Mouse (Mus musculus) mouse embryonic stem cell (cell line): ENCODE data around the gene Siah2.

Experiments used
- in situ Hi-C, 2 experiments: fragments of 300-500 bp; cut with MboI; formaldehyde crosslinking; loops; 1 replicate in 1 of 2; 3 replicates in 1 of 2; pipeline ENCODE4 v1.14.3; 2019 to 2020; ENCODE audit warnings: low sequenced_read_pairs in 2 of 2, low pct_unique_long_range_greater_than_20kb in 1 of 2, mixed read lengths in 1 of 2; ENCODE audit not compliant: unreplicated experiment in 1 of 2

The Siah2 gene

DNA sequence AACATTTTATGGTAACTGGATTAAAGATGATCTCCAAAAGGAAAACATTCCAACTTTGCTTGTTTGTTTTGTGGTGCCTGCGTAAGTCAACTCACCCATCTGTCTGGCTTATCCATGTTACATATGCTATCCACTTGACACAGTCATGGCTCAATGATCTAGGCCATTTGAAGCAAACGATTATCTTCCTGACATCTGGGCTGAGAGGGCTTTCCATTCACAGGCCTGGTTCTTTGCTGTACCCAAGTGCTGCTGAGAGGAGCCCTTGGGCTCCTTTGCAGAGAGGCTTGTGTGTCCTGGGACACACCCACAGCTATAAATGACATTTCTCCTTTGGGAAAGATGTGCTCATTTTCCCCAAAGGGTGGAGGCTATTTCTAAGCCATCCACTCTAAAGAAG lies 13.3 kb downstream of the Siah2 start:
- in situ Hi-C loops: no loop called here

DNA sequence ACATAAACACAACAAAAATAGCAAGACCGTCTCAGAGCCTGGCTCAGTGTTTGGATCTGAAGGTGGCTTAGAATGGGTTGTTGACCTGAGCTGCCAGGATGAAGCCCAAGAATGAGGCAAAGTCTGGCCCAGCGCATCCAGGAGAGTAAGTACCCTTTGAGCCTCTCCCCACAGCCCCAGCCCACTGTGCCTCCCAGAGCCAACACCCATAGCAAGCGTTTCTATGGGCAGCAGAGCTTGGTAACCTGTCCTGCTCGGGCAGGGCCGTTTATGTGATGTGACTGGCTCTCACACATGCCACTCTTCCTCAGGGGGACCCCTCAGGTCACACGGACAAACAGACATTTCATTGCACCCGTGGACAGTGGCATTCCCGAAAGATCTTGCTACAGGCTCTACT lies 13.8 kb downstream of the Siah2 start:
- in situ Hi-C loops: no loop called here

DNA sequence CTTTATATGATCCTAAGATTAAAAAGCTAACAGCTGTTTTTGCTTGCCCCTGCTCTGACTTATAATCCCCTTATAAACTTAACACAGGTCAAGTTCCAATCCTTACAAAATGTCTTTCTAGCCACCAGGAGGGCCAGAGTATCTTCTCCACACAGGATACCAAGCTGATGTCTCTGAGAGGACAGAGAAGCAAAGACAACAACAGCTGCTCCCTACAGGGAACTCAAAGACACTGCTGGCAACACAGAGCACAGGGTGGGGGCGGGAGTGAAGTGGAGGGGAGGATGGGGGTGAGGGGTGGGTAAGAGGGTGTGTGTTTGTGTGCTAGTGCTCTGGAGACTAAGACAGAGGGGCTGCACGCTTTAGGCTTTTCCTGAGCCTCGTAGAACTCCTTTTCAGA lies 14.6 kb downstream of the Siah2 start:
- in situ Hi-C loops: no loop called here

DNA sequence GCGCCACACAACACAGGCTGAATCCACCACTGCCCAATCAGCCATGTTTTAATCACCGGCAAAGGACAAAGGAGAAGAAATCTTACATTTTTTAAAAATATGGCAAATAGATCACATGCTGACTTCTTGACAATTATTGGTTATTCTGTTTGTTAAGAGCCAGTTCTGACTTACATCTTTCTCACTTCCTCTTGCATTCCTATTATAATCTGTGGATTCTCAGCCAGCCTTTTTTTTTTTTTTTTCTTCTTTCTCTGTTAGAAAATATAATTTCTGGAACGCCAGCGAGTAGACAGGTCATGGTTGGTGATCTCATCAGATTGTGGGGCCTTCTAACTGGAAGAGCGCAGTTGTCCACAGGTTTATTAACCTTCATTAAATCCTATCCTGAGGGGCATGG lies 18.9 kb downstream of the Siah2 start:
- in situ Hi-C loops: no loop called here

DNA sequence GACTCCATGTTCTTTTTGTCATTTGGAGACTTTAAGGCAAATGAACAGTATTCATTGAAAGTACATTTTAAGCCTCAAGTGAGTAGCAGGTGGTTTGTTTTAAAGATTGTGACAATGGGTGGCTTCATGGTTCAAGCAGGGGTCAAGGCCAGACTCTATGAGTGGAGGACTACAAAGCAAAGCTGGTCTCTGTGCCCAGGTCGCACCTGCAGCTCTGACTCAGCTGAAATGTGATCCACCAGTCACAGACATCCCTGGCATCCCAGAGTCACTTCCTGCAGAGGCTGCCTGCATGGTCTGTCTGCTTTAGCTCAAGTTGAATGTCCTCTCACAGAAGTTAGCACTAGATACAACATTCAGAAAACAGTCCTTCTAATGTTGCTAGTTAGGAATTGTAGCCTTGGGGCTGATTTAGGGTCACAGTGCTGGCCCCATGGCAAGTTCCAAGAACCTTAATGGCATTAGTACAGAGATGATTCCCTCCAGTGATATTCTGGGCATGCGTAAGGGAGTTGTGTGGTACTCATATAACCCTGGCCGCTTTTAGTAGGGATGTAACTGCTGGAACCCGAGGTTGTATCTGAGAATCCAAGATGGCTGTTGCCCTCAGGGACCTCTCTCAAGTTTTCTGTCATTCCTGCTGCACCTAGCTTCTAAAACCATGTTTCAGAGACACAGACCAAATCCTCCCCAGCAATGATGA lies 19.6 kb downstream of the Siah2 start:
- in situ Hi-C loops: no loop called here

DNA sequence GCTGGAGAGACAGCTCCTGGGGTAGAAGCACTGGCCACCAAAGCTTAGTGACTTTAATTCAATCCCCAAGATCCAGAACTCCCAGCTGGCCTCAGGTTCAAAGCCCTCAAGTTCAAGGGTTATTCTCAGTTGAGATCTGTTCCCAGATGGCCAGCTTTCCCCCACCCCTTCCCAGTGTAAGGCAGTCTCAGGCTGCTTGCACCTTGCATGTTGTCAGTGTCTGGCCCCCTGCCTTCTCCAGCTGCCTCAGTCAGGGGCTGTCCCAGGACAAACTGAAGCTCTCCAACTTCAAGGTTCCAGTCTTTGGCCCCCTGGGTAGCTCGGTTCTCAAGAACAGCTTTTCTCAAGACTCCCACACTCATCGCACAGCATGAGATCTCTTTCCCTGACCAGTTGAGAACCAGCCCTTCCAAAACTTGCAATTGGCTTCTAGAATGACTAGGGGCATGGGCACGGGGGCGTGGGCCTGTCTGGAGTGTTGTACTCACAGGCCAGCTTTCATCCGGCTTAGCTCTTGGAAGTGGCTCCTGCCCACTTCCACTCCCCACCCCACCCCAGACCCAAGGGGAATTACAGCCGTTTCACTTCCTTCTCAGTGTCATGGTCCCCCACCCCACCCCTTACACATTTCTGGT lies 20.5 kb downstream of the Siah2 start:
- in situ Hi-C loops: no loop called here

DNA sequence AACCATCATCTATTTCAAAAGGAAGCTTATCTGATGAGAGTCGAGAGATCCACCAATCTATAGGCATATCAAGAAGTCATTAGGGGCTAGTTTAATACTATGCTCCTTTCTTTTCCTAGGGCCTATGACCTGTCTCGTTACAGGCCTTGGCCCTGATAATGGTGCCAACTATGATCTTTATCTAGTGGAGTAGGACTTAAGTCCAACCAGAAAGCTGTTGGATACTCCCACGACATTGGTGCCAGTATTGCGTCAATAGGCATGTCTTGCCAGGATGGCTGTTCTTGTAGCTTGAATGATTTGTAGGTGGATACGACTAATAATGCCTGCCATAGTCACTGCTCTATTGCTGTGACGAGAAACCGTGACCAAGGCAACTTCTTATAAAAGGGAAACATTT lies 28.2 kb downstream of the Siah2 start:
- in situ Hi-C loops: no loop called here

DNA sequence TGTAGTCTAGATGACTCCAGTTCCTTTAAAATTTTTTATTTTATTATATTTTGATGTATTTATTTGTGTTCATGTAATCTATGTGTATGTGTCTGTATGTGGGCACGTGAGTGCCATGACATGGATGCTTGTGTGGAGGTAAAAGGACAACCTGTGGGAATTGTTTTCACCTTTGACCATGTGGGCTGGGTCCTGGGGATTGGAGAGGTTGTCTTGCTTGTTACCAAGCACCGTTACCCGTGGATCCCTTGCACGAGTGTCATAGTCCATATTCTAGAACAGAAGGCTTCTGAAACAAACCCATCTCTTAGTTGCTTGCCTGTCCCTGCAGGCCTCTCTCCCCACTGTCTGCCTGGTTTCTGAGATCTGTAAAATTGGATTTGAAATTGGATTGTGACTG lies 31.6 kb downstream of the Siah2 start:
- in situ Hi-C loops: no loop called here

DNA sequence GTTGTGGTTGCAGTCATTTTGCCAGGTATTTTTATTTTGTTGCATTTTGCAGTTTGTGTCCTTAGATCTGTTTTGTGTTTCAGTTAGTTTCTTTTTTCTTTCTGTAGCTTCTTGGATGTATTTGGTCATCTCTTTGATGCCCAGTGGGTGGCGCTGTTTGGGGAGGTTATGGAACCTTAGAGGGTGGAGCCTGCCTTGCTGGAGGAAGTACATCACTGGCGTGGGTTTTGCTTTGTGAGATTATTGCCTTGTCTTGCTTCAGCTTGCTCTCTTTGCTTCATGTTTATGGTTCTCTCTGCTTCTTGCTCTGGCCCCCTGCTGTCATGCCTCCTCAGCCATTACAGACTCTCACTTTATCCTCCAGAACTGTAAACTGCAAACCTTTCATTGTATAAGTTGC lies 34.8 kb downstream of the Siah2 start:
- in situ Hi-C loops: loop anchor here in 1 of 2 experiments (10.0 kb wide), 2 partner anchors 57 to 127 kb away; no protein-coding TSS in a partner anchor

DNA sequence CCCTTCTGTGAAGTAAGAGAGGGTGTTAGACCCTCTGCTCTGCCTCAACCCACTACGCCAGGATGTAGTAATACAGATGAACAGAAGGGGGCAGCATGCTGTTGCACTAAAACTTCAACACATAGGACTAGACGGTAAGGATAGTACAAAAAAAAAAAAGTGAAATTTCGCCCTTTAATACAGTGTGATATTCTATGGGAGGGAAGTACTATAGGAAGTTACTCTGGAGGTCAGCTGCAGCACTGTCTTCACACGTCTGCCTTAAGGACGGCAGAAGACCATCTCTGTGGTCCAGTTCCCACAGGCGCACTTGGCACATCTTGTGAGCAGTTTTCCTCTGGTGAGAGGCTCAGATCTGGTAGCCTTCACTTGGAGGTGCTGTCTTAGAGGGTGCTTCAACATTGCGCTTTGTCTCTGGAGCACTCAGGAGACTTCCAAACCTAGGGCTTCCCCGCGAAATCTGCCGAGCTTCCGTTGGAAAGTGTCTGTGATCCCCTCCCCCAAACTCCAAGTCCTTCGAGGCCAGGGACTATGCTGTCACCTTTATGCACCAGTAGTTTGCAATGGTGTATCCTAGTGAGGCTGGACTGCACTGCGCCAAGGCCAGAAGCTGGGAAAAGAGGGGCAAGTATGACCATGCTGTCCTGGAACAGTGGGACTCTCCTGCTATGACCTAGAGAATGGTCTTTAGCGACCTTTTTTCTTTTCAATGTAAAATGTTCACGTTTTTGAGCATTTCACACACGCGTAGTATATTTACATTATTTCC lies 36.7 kb downstream of the Siah2 start:
- in situ Hi-C loops: loop anchor here in 1 of 2 experiments (10.0 kb wide), 2 partner anchors 59 to 129 kb away; no protein-coding TSS in a partner anchor

DNA sequence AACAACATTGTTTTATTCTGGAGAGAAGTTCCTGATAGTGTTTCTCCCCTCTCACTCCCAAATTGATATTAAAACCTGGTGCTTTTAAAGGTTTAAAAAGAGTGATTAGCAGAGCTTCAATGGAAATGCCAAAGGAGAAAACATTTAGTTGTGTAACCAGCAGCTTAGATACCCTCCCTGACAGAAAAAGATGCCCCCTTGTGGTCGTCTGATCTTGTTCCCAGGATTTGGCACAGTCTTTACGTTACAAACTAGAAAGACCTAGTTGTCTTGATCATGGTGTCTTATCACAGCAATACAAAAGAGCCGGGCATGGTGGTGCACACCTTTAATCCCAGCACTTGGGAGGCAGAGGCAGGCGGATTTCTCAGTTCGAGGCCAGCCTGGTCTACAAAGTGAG lies 38.3 kb downstream of the Siah2 start:
- in situ Hi-C loops: loop anchor here in 1 of 2 experiments (10.0 kb wide), 2 partner anchors 61 to 131 kb away; no protein-coding TSS in a partner anchor

DNA sequence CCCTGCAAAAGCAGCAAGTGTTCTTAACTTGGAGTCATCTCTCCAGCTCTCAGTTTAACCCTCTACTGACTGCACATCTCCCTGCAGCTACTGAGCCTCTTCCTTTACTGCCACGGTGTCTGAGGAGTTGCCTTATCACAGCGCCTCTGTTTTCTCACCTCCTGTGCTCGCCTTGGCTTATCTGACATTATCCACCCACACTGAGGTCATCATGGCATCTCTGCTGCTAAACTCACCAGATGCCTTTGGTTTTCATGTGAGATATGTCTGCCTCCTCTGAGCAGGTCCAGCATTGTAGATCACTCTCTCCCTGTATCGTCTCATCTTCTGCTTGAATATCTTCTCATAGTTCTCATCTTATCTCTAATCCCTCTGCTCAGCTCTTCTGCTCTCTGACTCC lies 41.9 kb downstream of the Siah2 start:
- in situ Hi-C loops: loop anchor here in 1 of 2 experiments (10.0 kb wide), 2 partner anchors 64 to 134 kb away; no protein-coding TSS in a partner anchor

DNA sequence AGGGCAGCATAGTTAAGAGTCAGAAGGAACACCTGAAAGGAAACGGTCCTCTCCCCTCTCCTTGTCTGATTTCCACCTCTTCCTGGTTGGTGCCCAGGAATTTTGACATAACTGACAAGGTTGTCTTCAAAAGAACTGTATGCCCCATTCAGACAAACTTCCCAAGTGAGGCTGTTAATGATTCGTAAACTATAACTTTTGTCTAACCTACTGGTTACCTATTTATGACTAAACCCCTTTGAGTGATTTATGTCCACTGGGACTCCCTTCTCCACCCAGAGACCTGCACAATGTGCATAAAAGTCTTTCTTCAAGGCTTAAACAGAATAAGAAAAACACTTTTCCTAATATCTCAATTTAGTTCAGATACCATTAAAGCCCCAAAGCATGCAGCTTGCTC lies 45.0 kb downstream of the Siah2 start:
- in situ Hi-C loops: loop anchor here in 1 of 2 experiments (10.0 kb wide), 1 partner anchor 132 kb away; no protein-coding TSS in a partner anchor

DNA sequence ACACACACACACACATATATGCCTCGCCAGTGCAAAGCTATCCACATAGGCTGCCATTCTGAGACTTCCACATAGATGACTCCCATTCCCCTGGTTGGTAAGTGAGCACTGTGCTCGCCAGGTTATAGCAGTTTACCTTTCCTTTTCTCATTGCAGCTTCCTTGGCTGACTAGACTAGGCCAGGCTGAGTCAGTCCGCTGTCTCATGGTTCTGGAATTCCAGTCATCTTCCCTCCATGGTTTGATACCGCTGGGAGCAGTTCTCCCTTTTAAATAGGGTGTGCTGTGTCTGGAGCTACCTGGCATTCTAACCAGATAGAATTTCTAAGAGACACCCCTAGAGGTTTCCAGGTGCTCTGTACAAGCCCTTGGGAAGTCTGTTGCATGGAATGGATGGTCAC lies 46.0 kb downstream of the Siah2 start:
- in situ Hi-C loops: loop anchor here in 1 of 2 experiments (10.0 kb wide), 1 partner anchor 131 kb away; no protein-coding TSS in a partner anchor

DNA sequence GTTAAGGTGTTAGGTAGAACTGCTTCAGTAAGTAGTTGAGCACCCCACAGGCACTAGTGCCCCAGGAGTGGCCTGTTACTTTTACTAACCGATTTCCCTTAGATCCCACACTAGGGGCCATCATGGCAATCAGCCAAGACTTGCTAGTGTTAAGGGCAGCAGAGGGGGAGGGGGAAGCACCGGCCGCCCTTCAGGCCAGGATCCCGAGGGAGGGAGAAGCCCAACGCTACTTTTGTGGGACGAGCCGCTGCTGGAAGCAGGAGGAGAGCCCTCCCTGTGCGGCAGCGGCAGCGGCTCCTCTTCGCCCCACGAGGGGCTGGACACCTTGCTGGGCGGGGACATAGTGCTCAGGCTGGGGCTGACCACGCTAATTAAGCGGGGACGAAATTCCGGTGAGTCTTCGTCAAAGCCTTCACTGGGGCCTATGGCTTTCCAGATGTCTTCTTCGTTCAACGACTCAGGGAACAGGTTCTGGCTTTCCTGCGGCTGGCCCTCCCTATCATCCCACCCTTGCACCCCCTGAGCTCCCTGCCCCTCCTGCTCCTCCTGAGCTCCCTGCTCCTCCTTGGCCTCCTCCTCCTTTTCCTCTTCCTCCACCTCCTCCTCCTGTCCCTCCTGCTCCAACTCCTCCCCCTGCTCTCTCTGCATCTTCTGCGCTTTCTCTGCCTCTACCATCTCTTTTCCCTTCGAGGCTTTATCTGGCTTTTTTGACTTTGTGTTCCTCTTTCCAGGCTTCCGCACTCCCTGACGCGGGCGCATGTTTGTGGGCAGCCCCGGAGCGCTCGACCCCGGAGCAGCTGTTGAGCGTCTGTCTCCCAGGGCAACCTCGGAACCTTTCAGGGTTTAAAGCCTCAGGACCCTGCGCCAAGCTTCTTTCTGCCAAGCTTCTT lies 55.5 kb downstream of the Siah2 start, which contains the start of gene Erich6:
Erich6 (minus strand) TSS at position 802 of the 890 bp plus-strand sequence.
- in situ Hi-C loops: no loop called here

DNA sequence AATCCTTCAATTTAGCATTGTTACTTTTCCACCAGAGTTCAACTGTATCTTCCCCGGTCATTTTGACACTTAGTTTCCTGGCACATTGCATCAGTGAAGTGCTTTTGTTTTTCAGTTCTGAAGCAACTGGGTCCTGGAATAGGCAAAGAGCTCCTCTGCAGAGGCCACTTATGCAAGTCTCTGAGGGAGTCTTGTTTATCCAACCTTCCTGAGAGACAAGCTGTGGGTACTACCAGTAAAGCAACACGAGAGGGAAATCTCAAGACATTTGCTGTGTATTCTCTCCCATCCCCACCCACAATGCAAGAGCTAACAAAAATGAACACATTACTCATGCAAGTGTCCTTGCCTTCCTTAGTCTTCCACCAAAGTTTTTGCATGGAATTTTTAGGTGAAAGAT lies 60.5 kb downstream of the Siah2 start:
- in situ Hi-C loops: no loop called here

DNA sequence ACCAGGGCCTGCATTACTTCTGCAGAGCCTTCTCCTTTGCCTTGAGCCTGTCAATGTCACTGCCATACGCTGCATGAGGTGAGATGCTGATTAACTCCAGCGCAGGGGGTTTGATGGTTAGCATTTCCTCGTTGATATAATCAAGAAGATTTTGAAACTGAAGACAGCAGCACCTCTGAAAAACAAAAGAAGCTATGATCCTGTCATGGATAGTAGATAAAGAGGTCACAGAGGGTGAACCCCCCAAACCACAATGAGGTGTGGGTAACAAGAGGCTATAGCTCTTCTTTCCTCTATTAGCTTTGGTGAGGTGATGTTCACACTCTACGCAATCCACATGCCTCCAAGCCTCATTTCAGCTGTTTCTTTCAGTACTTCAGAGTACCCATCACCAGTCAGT lies 67.2 kb downstream of the Siah2 start:
- in situ Hi-C loops: no loop called here
